Mouse (Mus musculus) gastrocnemius, adult 18-20 months (tissue): ENCODE data around the gene Dock7. TPM values are rescaled to one million over a fixed set of nuclear protein-coding genes. Genes with fewer than 3 reads are reported as not detected.

ENCODE experiments used
- DNase-seq: peaks from one replicate; pipeline ENCODE4 v3.0.0; 2021; ENCODE audit warnings: low spot score
- total RNA-seq, 2 experiments: library from RNA; stranded (reverse); gene quantifications; 2 replicates each; pipeline ENCODE4 v1.2.3; 2021

Gene Dock7
- total RNA-seq, 2 experiments from 2014 or later, result 5.9 to 7.0 TPM

DNA sequence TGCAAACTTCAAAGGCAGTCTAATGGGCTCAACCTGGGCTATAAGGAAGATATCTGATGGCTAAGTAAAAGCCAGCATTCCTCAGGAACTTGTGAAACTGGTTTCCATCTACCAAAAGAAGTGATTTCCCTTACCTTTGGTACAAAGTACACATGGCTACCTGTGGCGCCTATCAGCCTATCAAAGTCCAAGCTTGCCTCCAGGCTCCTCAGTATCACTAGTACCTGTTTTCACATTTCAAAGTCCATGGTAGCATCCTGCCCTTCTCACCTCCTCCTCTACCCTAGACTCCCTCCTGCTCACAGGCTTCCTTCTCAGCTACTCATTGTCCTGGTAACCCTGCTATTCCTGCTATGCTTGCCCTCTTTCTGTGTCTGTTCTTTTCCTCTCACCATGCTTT, 202.5 kb downstream of the Dock7 start:
- no peak for DNase-seq

DNA sequence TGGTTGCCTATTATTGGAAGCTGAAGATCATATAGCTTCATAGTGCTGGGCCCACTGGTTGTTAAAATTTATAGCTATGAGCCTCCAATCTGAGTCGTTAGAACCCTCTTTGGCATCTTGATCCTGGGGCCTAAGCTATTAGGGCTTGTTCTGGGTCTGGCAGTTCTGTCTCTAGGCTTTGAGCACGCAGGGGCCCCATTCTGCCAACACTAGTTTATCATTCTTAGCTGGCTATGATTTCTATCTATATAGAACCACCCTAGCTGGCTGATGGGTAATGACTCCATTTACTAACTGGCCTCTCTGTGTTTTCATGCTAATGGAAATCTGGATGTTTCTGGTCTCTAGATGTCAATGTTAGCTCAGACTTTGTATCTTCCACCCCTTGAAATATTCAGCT, 203.0 kb downstream of the Dock7 start:
- DNase-seq, result no peak

DNA sequence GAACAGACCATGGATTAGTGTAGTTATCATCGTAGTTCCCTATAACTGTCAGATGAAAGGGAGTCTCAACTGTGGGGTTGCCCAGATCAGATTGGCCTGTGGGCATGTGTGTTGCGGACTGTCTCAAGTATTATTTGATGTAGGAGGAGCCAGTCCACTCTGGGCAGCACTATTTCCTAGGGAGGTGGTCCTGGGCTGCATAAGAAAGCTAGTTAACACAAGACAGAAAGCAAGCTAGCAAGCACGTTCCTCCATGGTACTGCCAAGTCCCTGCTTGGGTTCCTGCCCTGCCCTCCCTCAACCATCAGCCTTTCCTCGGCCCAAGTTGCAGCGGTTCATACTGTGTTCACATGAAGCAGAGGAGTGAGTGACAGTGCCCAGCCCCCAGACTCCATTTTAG, 210.5 kb downstream of the Dock7 start:
- DNase-seq, result no peak

DNA sequence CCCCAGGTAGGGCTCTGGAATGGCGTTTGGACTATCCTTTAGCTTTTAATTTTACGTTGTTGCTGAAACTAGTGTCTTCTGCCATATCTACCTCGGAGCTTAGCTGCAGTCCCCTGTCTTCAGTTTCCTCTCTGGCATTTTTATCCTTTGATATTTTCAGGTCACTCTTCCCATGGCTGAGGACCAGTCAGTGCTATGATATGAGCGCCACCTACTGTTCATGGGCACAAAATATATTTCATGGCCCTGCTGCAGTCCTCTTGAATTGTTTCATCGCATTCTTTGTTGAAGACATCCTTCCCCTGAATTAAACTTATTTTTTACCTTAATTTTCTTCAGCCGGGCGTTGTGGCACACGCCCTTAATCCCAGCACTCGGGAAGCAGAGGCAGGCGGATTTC, 233.6 kb downstream of the Dock7 start:
- peak; percentile 48 for DNase-seq

Other genes starting within 250 kb of the Dock7 start
- 10 to 100 TPM; 11.2 to 12.5 TPM for gene Usp1, start 197.1 kb downstream of the Dock7 start, total RNA-seq
- gene Angptl3, start 90.0 kb downstream of the Dock7 start, total RNA-seq, result under 1 TPM in 1 of 2 experiments, not detected in 1; 0.45 TPM
- 1 to 10 TPM; 5.6 to 7.2 TPM for gene Atg4c, start 73.0 kb upstream of the Dock7 start, total RNA-seq
- not detected for gene Gm12689, start 175.0 kb upstream of the Dock7 start, total RNA-seq